Mouse (Mus musculus): ENCODE data around the gene Opcml. TPM values are rescaled to one million over a fixed set of nuclear protein-coding genes. Genes with fewer than 3 reads are reported as not detected.

Opcml gene
- polyA plus RNA-seq, 1 experiment = not detected

GRCm38 (mm10) chr9:28870478-28870877, 1079.9 kb downstream of the Opcml start:
- Histone ChIP-seq H3K36me3 (ENCODE audit: control insufficient read depth, insufficient read depth, low read length, poor library complexity, severe bottlenecking) (no peaks in the 10 kb centered on the region), H3K4me1 (ENCODE audit: control insufficient read depth, insufficient read depth, low read length) (no peaks in the 10 kb centered on the region), H3K4me3 (ENCODE audit: low read depth, low read length) (no peak overlapping the region), H3K27ac (ENCODE audit: insufficient read depth, low read length) (no peak overlapping the region), H3K9me3 (replicated peaks; ENCODE audit: control insufficient read depth, insufficient read depth, low read length, poor library complexity, severe bottlenecking) (no peaks in the 10 kb centered on the region), H3K9ac (ENCODE audit: low read depth, poor library complexity, severe bottlenecking) (no peak overlapping the region), H3K27me3 (ENCODE audit: control insufficient read depth, insufficient read depth, low read length, poor library complexity, severe bottlenecking) (no peaks in the 10 kb centered on the region)
- TF ChIP-seq POLR2A (IDR thresholded peaks at IDR 0.05; ENCODE audit: insufficient read depth, low read length) (no peak), EP300 (IDR thresholded peaks at IDR 0.05; ENCODE audit: insufficient read depth, low read depth, low read length) (no peak), CTCF (IDR thresholded peaks at IDR 0.05; ENCODE audit: low read depth, low read length) (no peak)

- no peaks in the 10 kb centered on the region for H3K27me3 ChIP-seq (ENCODE audit: control insufficient read depth, insufficient read depth, low read length, poor library complexity, severe bottlenecking)
- no peak overlapping the region for H3K9ac ChIP-seq (ENCODE audit: low read depth, poor library complexity, severe bottlenecking)
- no peak overlapping the region for H3K27ac ChIP-seq (ENCODE audit: insufficient read depth, low read length)
- no peaks in the 10 kb centered on the region for H3K36me3 ChIP-seq (ENCODE audit: control insufficient read depth, insufficient read depth, low read length, poor library complexity, severe bottlenecking)
- no peaks in the 10 kb centered on the region for H3K9me3 ChIP-seq (replicated peaks; ENCODE audit: control insufficient read depth, insufficient read depth, low read length, poor library complexity, severe bottlenecking)
- TF ChIP-seq EP300 (IDR thresholded peaks at IDR 0.05; ENCODE audit: insufficient read depth, low read depth, low read length) (no peak), CTCF (IDR thresholded peaks at IDR 0.05; ENCODE audit: low read depth, low read length) (no peak), POLR2A (IDR thresholded peaks at IDR 0.05; ENCODE audit: insufficient read depth, low read length) (no peak)
- no peaks in the 10 kb centered on the region for H3K4me1 ChIP-seq (ENCODE audit: control insufficient read depth, insufficient read depth, low read length)
- no peak overlapping the region for H3K4me3 ChIP-seq (ENCODE audit: low read depth, low read length)
Measured at GRCm38 (mm10) chr9:28882566-28882965, 1092.0 kb downstream of the Opcml start.

DNA sequence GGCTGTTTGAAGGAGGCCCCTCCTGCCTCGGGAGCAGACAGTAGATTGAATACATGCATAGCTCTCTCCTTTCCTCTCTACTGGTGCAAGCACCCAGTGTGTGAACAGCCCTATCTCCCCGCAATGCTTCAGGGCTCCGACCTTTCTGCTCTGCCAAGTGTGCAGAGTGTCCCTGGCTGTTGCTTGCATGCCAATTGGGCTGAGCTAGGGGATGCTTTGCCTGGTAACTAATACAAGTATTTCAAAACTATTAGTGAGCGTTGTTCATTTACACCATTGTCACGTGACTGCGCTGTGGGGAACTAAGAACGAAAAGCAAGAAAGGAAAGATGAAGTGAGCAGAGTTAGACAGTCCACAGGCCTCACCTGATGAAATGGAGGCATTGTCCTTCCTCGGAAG, 1101.0 kb downstream of the Opcml start:
- Histone ChIP-seq H3K9ac (ENCODE audit: low read depth, poor library complexity, severe bottlenecking) (no peak overlapping the region), H3K4me3 (ENCODE audit: low read depth, low read length) (no peak overlapping the region), H3K9me3 (replicated peaks; ENCODE audit: control insufficient read depth, insufficient read depth, low read length, poor library complexity, severe bottlenecking) (no peaks in the 10 kb centered on the region), H3K36me3 (ENCODE audit: control insufficient read depth, insufficient read depth, low read length, poor library complexity, severe bottlenecking) (no peaks in the 10 kb centered on the region), H3K27ac (ENCODE audit: insufficient read depth, low read length) (no peak overlapping the region), H3K27me3 (ENCODE audit: control insufficient read depth, insufficient read depth, low read length, poor library complexity, severe bottlenecking) (no peaks in the 10 kb centered on the region), H3K4me1 (ENCODE audit: control insufficient read depth, insufficient read depth, low read length) (no peaks in the 10 kb centered on the region)
- no peak for TF ChIP-seq EP300 (IDR thresholded peaks at IDR 0.05; ENCODE audit: insufficient read depth, low read depth, low read length)
- TF ChIP-seq CTCF (IDR thresholded peaks at IDR 0.05; ENCODE audit: low read depth, low read length) = no peak
- no peak for TF ChIP-seq POLR2A (IDR thresholded peaks at IDR 0.05; ENCODE audit: insufficient read depth, low read length)

DNA sequence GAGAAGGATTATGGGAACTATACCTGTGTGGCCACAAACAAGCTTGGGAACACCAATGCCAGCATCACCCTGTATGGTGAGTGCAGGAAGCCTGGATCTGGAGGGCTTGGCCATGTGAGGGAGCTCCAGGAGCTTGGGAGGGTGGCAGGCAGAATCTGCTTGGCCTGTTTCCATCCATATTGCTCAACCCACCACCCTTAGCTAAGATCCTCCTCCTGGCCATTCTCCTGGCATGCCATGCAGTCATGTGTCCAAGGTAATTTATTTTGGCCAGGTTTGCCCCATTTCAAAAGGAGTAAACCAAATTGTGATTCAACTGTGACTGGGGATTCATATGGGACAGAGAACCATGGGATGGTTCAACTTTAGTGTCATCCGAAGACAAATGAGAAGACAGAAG, 1112.7 kb downstream of the Opcml start:
- no peaks in the 10 kb centered on the region for H3K36me3 ChIP-seq (ENCODE audit: control insufficient read depth, insufficient read depth, low read length, poor library complexity, severe bottlenecking)
- no peak for TF ChIP-seq EP300 (IDR thresholded peaks at IDR 0.05; ENCODE audit: insufficient read depth, low read depth, low read length)
- no peak for TF ChIP-seq POLR2A (IDR thresholded peaks at IDR 0.05; ENCODE audit: insufficient read depth, low read length)
- no peak for TF ChIP-seq CTCF (IDR thresholded peaks at IDR 0.05; ENCODE audit: low read depth, low read length)
- no peak overlapping the region for H3K27ac ChIP-seq (ENCODE audit: insufficient read depth, low read length)
- H3K9me3 ChIP-seq (replicated peaks; ENCODE audit: control insufficient read depth, insufficient read depth, low read length, poor library complexity, severe bottlenecking) = no peaks in the 10 kb centered on the region
- H3K27me3 ChIP-seq (ENCODE audit: control insufficient read depth, insufficient read depth, low read length, poor library complexity, severe bottlenecking) = no peaks in the 10 kb centered on the region
- H3K4me1 ChIP-seq (ENCODE audit: control insufficient read depth, insufficient read depth, low read length) = no peaks in the 10 kb centered on the region
- no peak overlapping the region for H3K4me3 ChIP-seq (ENCODE audit: low read depth, low read length)
- no peak overlapping the region for H3K9ac ChIP-seq (ENCODE audit: low read depth, poor library complexity, severe bottlenecking)

GRCm38 (mm10) chr9:28909738-28910137, 1119.2 kb downstream of the Opcml start:
- Histone ChIP-seq H3K4me3 (ENCODE audit: low read depth, low read length) (no peak overlapping the region), H3K36me3 (ENCODE audit: control insufficient read depth, insufficient read depth, low read length, poor library complexity, severe bottlenecking) (no peaks in the 10 kb centered on the region), H3K9me3 (replicated peaks; ENCODE audit: control insufficient read depth, insufficient read depth, low read length, poor library complexity, severe bottlenecking) (no peaks in the 10 kb centered on the region), H3K9ac (ENCODE audit: low read depth, poor library complexity, severe bottlenecking) (no peak overlapping the region), H3K4me1 (ENCODE audit: control insufficient read depth, insufficient read depth, low read length) (no peaks in the 10 kb centered on the region), H3K27me3 (ENCODE audit: control insufficient read depth, insufficient read depth, low read length, poor library complexity, severe bottlenecking) (no peaks in the 10 kb centered on the region), H3K27ac (ENCODE audit: insufficient read depth, low read length) (no peak overlapping the region)
- TF ChIP-seq CTCF (IDR thresholded peaks at IDR 0.05; ENCODE audit: low read depth, low read length) = no peak

DNA sequence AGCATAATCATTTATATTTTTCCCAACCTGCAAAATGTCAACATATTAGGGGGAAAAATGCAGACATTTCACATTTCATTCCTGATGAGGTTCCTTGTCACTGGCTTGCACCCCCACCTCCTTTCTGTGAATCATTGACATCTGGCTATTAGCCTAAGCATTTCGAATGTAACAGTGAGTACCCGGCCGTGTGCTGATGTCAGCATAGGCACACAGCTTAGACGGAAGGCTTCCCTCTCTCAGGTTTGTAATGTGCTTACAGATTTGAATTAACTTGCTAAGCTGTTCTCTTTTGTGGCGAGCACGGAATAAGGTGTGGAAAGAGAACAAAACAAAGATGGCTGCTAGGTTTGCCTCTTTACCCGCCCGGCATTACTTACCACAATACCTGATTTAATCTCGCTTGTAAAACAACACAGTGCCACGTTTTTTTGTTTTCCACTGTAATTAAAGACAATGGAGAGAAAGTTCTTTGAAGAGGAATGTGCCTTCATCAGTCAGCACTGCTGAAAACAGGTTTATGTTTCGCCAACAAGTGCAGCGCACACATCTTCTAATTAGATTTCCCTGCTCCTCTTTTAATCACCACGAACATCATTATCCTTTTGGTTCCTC, 1121.1 kb downstream of the Opcml start:
- no peaks in the 10 kb centered on the region for H3K36me3 ChIP-seq (ENCODE audit: control insufficient read depth, insufficient read depth, low read length, poor library complexity, severe bottlenecking)
- no peak overlapping the region for H3K4me3 ChIP-seq (ENCODE audit: low read depth, low read length)
- H3K9me3 ChIP-seq (replicated peaks; ENCODE audit: control insufficient read depth, insufficient read depth, low read length, poor library complexity, severe bottlenecking) = no peaks in the 10 kb centered on the region
- H3K4me1 ChIP-seq (ENCODE audit: control insufficient read depth, insufficient read depth, low read length) = no peaks in the 10 kb centered on the region
- TF ChIP-seq CTCF (IDR thresholded peaks at IDR 0.05; ENCODE audit: low read depth, low read length) (no peak), POLR2A (IDR thresholded peaks at IDR 0.05; ENCODE audit: insufficient read depth, low read length) (no peak), EP300 (IDR thresholded peaks at IDR 0.05; ENCODE audit: insufficient read depth, low read depth, low read length) (no peak)
- H3K9ac ChIP-seq (ENCODE audit: low read depth, poor library complexity, severe bottlenecking) = no peak overlapping the region
- no peak overlapping the region for H3K27ac ChIP-seq (ENCODE audit: insufficient read depth, low read length)
- no peaks in the 10 kb centered on the region for H3K27me3 ChIP-seq (ENCODE audit: control insufficient read depth, insufficient read depth, low read length, poor library complexity, severe bottlenecking)

Measured in ES-Bruce4 (cell line).